Mouse (Mus musculus): ENCODE measurements around the gene Osbpl6.

GRCm38 (mm10) chr2:76426816-76427215 is 20.5 kb downstream of the Osbpl6 start:
- TF ChIP-seq CTCF (conservative IDR thresholded peaks at IDR 0.05; ENCODE audit: insufficient read depth, insufficient read length, low read depth, low read length) (no peak), POLR2A (IDR thresholded peaks at IDR 0.05; ENCODE audit: low read depth, low read length) (no peak)

All from kidney, adult 2 months (tissue).